Mouse (Mus musculus): Measurements from ENCODE around the gene Pgghg.

DNA sequence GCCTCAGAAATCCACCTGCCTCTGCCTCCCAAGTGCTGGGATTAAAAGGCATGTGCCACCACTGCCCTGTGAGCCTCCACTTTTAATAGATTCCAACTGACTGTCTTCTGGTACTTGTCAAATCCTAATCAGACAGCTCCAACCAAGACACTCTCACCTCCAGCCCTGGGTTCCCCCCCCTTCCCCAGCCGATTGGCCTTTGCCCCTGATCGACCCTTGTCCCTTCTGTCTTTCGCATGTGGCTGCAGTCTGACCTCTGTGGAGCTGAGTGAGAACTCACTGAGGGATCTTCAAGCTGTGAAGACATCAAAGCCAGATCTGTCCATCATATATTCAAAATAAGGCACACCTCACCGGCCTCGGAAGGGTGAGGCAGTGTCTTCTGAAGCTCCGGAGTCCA is 14.0 kb upstream of the Pgghg start:
- TF ChIP-seq MAX (IDR thresholded peaks at IDR 0.05; ENCODE audit: low read depth), result no peak
- no peak for TF ChIP-seq POLR2A (IDR thresholded peaks at IDR 0.05; ENCODE audit: insufficient read length, low read depth)
